Mouse (Mus musculus) adipose tissue, adult 10 weeks (tissue): Measurements from ENCODE around the gene Zfp113. TPM values are rescaled to one million over a fixed set of nuclear protein-coding genes. Genes with fewer than 3 reads are reported as not detected.

Experiments used
- polyA plus RNA-seq: library from polyadenylated mRNA; stranded (reverse); fragments of 350-450 nt; fragmentation: Illumina TruSeq; extraction: RNeasy Lipid Tissue Mini Kit (QIAGEN cat#74804); gene quantifications from one replicate; pipeline ENCODE4 v1.2.3, GENCODE M21; 2014; ENCODE audit warnings: low read depth, low replicate concordance

Gene Zfp113
- polyA plus RNA-seq: 6.9 TPM

GRCm38 (mm10) chr5:138155443-138155976 lies at the start of gene Zfp113:
TSS of gene Zfp113 (minus strand) at chr5:138155744.

GRCm38 (mm10) chr5:138193771-138194727 lies 38.5 kb upstream of the Zfp113 start, which contains the start of gene Mblac1:
TSS of gene Mblac1 (plus strand) at chr5:138194314.

GRCm38 (mm10) chr5:138186950-138187638 lies 31.6 kb upstream of the Zfp113 start, which contains the start of the genes Taf6 and Cnpy4:
TSS of gene Taf6 (minus strand) at chr5:138187451.
TSS of gene Cnpy4 (plus strand) at chr5:138187485.

GRCm38 (mm10) chr5:138171695-138172491 lies 16.3 kb upstream of the Zfp113 start, which contains the start of the genes Ap4m1 and Mcm7:
TSS of gene Ap4m1 (plus strand) at chr5:138172002.
TSS of gene Mcm7 (minus strand) at chr5:138172422.

GRCm38 (mm10) chr5:138160842-138161665 lies 5.5 kb upstream of the Zfp113 start, which contains the start of gene Cops6:
TSS of gene Cops6 (plus strand) at chr5:138161071.

GRCm38 (mm10) chr5:138116255-138117198 lies 39.0 kb downstream of the Zfp113 start, which contains the start of gene Zscan21:
TSS of gene Zscan21 (plus strand) at chr5:138116903.

Other genes starting within 250 kb of the Zfp113 start
- 0.10 TPM for gene Cyp3a13, start 234.1 kb downstream of the Zfp113 start, polyA plus RNA-seq
- 0.10 TPM for gene Gjc3, start 192.6 kb downstream of the Zfp113 start, polyA plus RNA-seq
- 1.3 TPM for gene Azgp1, start 174.2 kb downstream of the Zfp113 start, polyA plus RNA-seq
- gene Smok3a, start 134.5 kb downstream of the Zfp113 start, polyA plus RNA-seq: not detected
- gene Smok3b, start 134.3 kb downstream of the Zfp113 start, polyA plus RNA-seq: 0.36 TPM
- gene Smok3c, start 102.5 kb downstream of the Zfp113 start, polyA plus RNA-seq: not detected
- 11.2 TPM for gene Zkscan1, start 70.7 kb downstream of the Zfp113 start, polyA plus RNA-seq
- gene Zscan21, start 38.8 kb downstream of the Zfp113 start, polyA plus RNA-seq: 19.0 TPM
- 124 TPM for gene Cops6, start 5.3 kb upstream of the Zfp113 start, polyA plus RNA-seq
- gene Ap4m1, start 16.3 kb upstream of the Zfp113 start, polyA plus RNA-seq: 26.6 TPM
- 26.1 TPM for gene Mcm7, start 16.7 kb upstream of the Zfp113 start, polyA plus RNA-seq
- gene Taf6, start 31.7 kb upstream of the Zfp113 start, polyA plus RNA-seq: 29.0 TPM
- gene Cnpy4, start 31.7 kb upstream of the Zfp113 start, polyA plus RNA-seq: 20.6 TPM
- gene Mblac1, start 38.6 kb upstream of the Zfp113 start, polyA plus RNA-seq: 5.7 TPM
- gene Nxpe5, start 70.2 kb upstream of the Zfp113 start, polyA plus RNA-seq: 22.5 TPM
- 169 TPM for gene Lamtor4, start 99.7 kb upstream of the Zfp113 start, polyA plus RNA-seq
- 57.0 TPM for gene BC037034, start 108.3 kb upstream of the Zfp113 start, polyA plus RNA-seq
- 36.2 TPM for gene Gal3st4, start 117.1 kb upstream of the Zfp113 start, polyA plus RNA-seq
- 1.8 TPM for gene Gm43720, start 124.2 kb upstream of the Zfp113 start, polyA plus RNA-seq
- gene Gpc2, start 124.3 kb upstream of the Zfp113 start, polyA plus RNA-seq: 11.8 TPM
- 10.9 TPM for gene Stag3, start 124.5 kb upstream of the Zfp113 start, polyA plus RNA-seq
- gene Pvrig, start 186.2 kb upstream of the Zfp113 start, polyA plus RNA-seq: 0.30 TPM